Mouse (Mus musculus) MEL (cell line): ENCODE data around the gene Gad1.

ENCODE experiments used
- CTCF ChIP-seq, 3 experiments: IDR thresholded peaks in 2 of 3; conservative IDR thresholded peaks in 1 of 3; 2 replicates each; pipeline ENCODE4 v1.5.1; 2011 to 2012; ENCODE audit warnings: low read length in 3 of 3, low read depth in 2 of 3, mild to moderate bottlenecking in 2 of 3, improper control_type of control experiment in 1 of 3, inconsistent platforms in 1 of 3, mixed read lengths in 1 of 3, moderate library complexity in 1 of 3; ENCODE audit not compliant: control insufficient read depth in 1 of 3, insufficient read depth in 1 of 3, poor library complexity in 1 of 3, severe bottlenecking in 1 of 3
- ETS1 ChIP-seq: IDR thresholded peaks from 2 replicates; pipeline ENCODE4 v1.6.1; 2012; ENCODE audit warnings: low read depth, mild to moderate bottlenecking, inconsistent platforms, low read length, improper control_type of control experiment, moderate library complexity
- GATA1 ChIP-seq: IDR thresholded peaks from 2 replicates; pipeline ENCODE4 v1.6.1; 2011; ENCODE audit warnings: low read depth, low read length, improper control_type of control experiment
- NRF1 ChIP-seq: IDR thresholded peaks from 2 replicates; pipeline ENCODE4 v1.6.1; 2014; ENCODE audit warnings: low read depth, mild to moderate bottlenecking, inconsistent platforms, low read length, improper control_type of control experiment, moderate library complexity; ENCODE audit not compliant: poor library complexity, insufficient read depth, severe bottlenecking
- POLR2A ChIP-seq, 2 experiments: IDR thresholded peaks; 2 replicates each; pipeline ENCODE4 v1.6.1; 2011 to 2012; ENCODE audit warnings: low read length in 2 of 2, mild to moderate bottlenecking in 2 of 2, control low read depth in 1 of 2, improper control_type of control experiment in 1 of 2, low read depth in 1 of 2, moderate library complexity in 1 of 2; ENCODE audit not compliant: control insufficient read depth in 1 of 2, insufficient read depth in 1 of 2, poor library complexity in 1 of 2
- POLR2AphosphoS2 ChIP-seq: IDR thresholded peaks from 2 replicates; pipeline ENCODE4 v1.6.1; 2011; ENCODE audit warnings: low read length, improper control_type of control experiment
- RCOR1 ChIP-seq: IDR thresholded peaks from 2 replicates; pipeline ENCODE4 v1.6.1; 2012; ENCODE audit warnings: low read depth, mild to moderate bottlenecking, inconsistent platforms, low read length, improper control_type of control experiment
- TCF12 ChIP-seq: IDR thresholded peaks from 2 replicates; pipeline ENCODE4 v1.6.1; 2014; ENCODE audit warnings: low read depth, mild to moderate bottlenecking, inconsistent platforms, low read length, improper control_type of control experiment, moderate library complexity
- ZC3H11A ChIP-seq: IDR thresholded peaks from 2 replicates; pipeline ENCODE4 v1.6.1; 2012; ENCODE audit warnings: low read depth, mild to moderate bottlenecking, inconsistent platforms, low read length, improper control_type of control experiment

GRCm38 (mm10) chr2:70619232-70619835, 66.5 kb downstream of the Gad1 start:
- TF ChIP-seq POLR2A (IDR thresholded peaks at IDR 0.05; ENCODE audit: control insufficient read depth in 1 of 2, insufficient read depth in 1 of 2, low read depth in 1 of 2, low read length in 2 of 2, poor library complexity in 1 of 2) = no peak
- TF ChIP-seq TCF12 = no peak
- no peak for TF ChIP-seq ZC3H11A
- TF ChIP-seq CTCF (IDR thresholded peaks at IDR 0.05 in 2 of 3, conservative IDR thresholded peaks at IDR 0.05 in 1 of 3; ENCODE audit: control insufficient read depth in 1 of 3, insufficient read depth in 1 of 3, low read depth in 2 of 3, low read length in 3 of 3, poor library complexity in 1 of 3, severe bottlenecking in 1 of 3) = peak; percentile 21 to 31 (median 29); a peak in 4 of 6 replicates
- no peak for TF ChIP-seq ETS1
- TF ChIP-seq NRF1 = no peak
- TF ChIP-seq GATA1 = no peak
- no peak for TF ChIP-seq RCOR1
- no peak for TF ChIP-seq POLR2AphosphoS2
